Mouse (Mus musculus): ENCODE measurements at regions not wholly inside any gene's neighbourhood (a gene's known extent, or its start where the extent isn't known, plus 50 kb on each side); places are given as distances from the start of the nearest gene placed in this dataset.

- in situ Hi-C loops (cut with MboI, MseI): no loop called here
These were observed 595.0 kb upstream of the Apob start for GRCm38 (mm10) chr12:7382455-7382854.

GRCm38 (mm10) chr12:7403800-7404199, 573.6 kb upstream of the Apob start:
- in situ Hi-C loops (cut with MboI, MseI): no loop called here

GRCm38 (mm10) chr12:7411810-7412209, 565.6 kb upstream of the Apob start:
- in situ Hi-C loops (cut with MboI, MseI): no loop called here

- in situ Hi-C loops (cut with MboI, MseI): no loop called here
These were observed 557.2 kb upstream of the Apob start for GRCm38 (mm10) chr12:7420276-7420675.

GRCm38 (mm10) chr12:7421826-7422540, 555.5 kb upstream of the Apob start:
- in situ Hi-C loops (cut with MboI, MseI): no loop called here

GRCm38 (mm10) chr12:7430981-7431380, 546.5 kb upstream of the Apob start:
- in situ Hi-C loops (cut with MboI, MseI): no loop called here

- in situ Hi-C loops (cut with MboI, MseI): no loop called here
These were observed 532.2 kb upstream of the Apob start for GRCm38 (mm10) chr12:7445238-7445637.

- in situ Hi-C loops (cut with MboI, MseI): no loop called here
These were observed 526.9 kb upstream of the Apob start for GRCm38 (mm10) chr12:7450506-7450905.

- in situ Hi-C loops (cut with MboI, MseI): no loop called here
These were observed 520.4 kb upstream of the Apob start for GRCm38 (mm10) chr12:7457036-7457435.

GRCm38 (mm10) chr12:7457544-7457943, 519.9 kb upstream of the Apob start:
- in situ Hi-C loops (cut with MboI, MseI): no loop called here

GRCm38 (mm10) chr12:7464947-7465346, 512.5 kb upstream of the Apob start:
- in situ Hi-C loops (cut with MboI, MseI): no loop called here

- in situ Hi-C loops (cut with MboI, MseI): no loop called here
These were observed 464.7 kb upstream of the Apob start for GRCm38 (mm10) chr12:7512579-7513248.

GRCm38 (mm10) chr12:7537389-7537788, 440.1 kb upstream of the Apob start:
- in situ Hi-C loops (cut with MboI, MseI): no loop called here

GRCm38 (mm10) chr12:7543281-7543981, 434.0 kb upstream of the Apob start:
- in situ Hi-C loops (cut with MboI, MseI): no loop called here

GRCm38 (mm10) chr12:7548759-7549158, 428.7 kb upstream of the Apob start:
- in situ Hi-C loops (cut with MboI, MseI): no loop called here

GRCm38 (mm10) chr12:7560245-7560644, 417.2 kb upstream of the Apob start:
- in situ Hi-C loops (cut with MboI, MseI): no loop called here

GRCm38 (mm10) chr12:7576081-7576480, 401.4 kb upstream of the Apob start:
- in situ Hi-C loops (cut with MboI, MseI): no loop called here

GRCm38 (mm10) chr12:7587501-7587900, 389.9 kb upstream of the Apob start:
- in situ Hi-C loops (cut with MboI, MseI): no loop called here

- in situ Hi-C loops (cut with MboI, MseI): no loop called here
These were observed 366.0 kb upstream of the Apob start for GRCm38 (mm10) chr12:7611272-7612092.

GRCm38 (mm10) chr12:7636417-7637175, 340.9 kb upstream of the Apob start:
- in situ Hi-C loops (cut with MboI, MseI): no loop called here

GRCm38 (mm10) chr12:7637629-7638028, 339.8 kb upstream of the Apob start:
- in situ Hi-C loops (cut with MboI, MseI): no loop called here
